Comparison of ENCODE assay signal across 25 mouse cellular contexts in the genomic region with DNA sequence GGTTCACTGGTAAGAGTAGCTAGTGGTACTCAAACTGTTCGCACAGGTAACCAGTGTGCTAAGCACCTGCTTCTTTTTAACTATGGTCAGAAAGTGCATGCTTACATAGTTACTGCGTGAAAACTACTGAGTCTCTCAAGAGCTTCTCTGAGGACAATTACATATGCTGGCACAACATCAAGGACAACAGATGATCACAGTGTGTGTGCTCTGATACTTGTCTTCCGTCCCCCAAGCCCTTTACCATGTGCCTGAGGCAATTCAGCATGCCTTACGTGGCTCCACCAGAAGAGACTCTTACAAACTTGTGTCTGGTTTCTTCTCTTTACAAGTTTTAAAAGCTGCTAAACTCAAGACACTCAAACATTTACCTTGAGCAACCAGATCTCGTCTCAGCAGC.
"Had no signal": no experiment of that assay in that cellular context is flagged by ENCODE, and none has a peak within 500 bp of the region (broad histone marks: within the 10 kb centered on the region; RNA-seq: fewer than 3 reads in every experiment).

No protein-coding gene starts in this region.

- ATAC-seq: liver, embryonic 12.5 days; midbrain, embryonic 13.5 days had no signal

- H3K4me3 ChIP-seq: left cerebral cortex, adult 2 months; limb, embryonic 10.5 days; limb, embryonic 13.5 days; liver, embryonic 12.5 days; liver, embryonic 15.5 days; lung, embryonic 15.5 days; megakaryocyte, embryonic 14.5 days; midbrain, embryonic 10.5 days; midbrain, embryonic 13.5 days; neural tube, embryonic 12.5 days; neural tube, embryonic 15.5 days had no signal

- H3K4me1 ChIP-seq: limb, embryonic 10.5 days; limb, embryonic 13.5 days; liver, embryonic 12.5 days; liver, embryonic 15.5 days; lung, embryonic 15.5 days; megakaryocyte, embryonic 14.5 days; midbrain, embryonic 10.5 days; midbrain, embryonic 13.5 days; neural tube, embryonic 12.5 days; neural tube, embryonic 15.5 days had no signal

- H3K4me2 ChIP-seq: limb, embryonic 13.5 days; liver, embryonic 12.5 days; liver, embryonic 15.5 days; lung, embryonic 15.5 days; midbrain, embryonic 13.5 days; neural tube, embryonic 12.5 days; neural tube, embryonic 15.5 days had no signal

- DNase-seq: kidney, postnatal 25 days; layer of hippocampus, postnatal 36 days; liver; lung, adult 18-20 months; lung, postnatal 10 days; lung, postnatal 36 days; right cerebral cortex, adult 18-20 months; right cerebral cortex, postnatal 14 days; right cerebral cortex, postnatal 4 days; thymus, adult 2 months; thymus, postnatal 14 days; thymus, postnatal 4 days had no signal

- H3K36me3 ChIP-seq: liver, embryonic 15.5 days had no signal

- H3K9ac ChIP-seq: limb, embryonic 13.5 days; liver, embryonic 12.5 days; liver, embryonic 15.5 days; lung, embryonic 15.5 days; midbrain, embryonic 13.5 days; neural tube, embryonic 12.5 days; neural tube, embryonic 15.5 days had no signal

- H3K9me3 ChIP-seq: limb, embryonic 10.5 days; limb, embryonic 13.5 days; liver, embryonic 12.5 days; liver, embryonic 15.5 days; lung, embryonic 15.5 days; neural tube, embryonic 12.5 days; neural tube, embryonic 15.5 days had no signal

- H3K27me3 ChIP-seq: limb, embryonic 13.5 days; liver, embryonic 12.5 days; liver, embryonic 15.5 days; lung, embryonic 15.5 days; megakaryocyte, embryonic 14.5 days; midbrain, embryonic 13.5 days; neural tube, embryonic 12.5 days; neural tube, embryonic 15.5 days had no signal

- H3K27ac ChIP-seq: kidney, postnatal 0 days; left cerebral cortex, adult 2 months; limb, embryonic 10.5 days; limb, embryonic 13.5 days; liver, embryonic 12.5 days; liver, embryonic 15.5 days; lung, embryonic 15.5 days; midbrain, embryonic 10.5 days; midbrain, embryonic 13.5 days; neural tube, embryonic 12.5 days; neural tube, embryonic 15.5 days; stomach, postnatal 0 days had no signal
